Mouse (Mus musculus): ENCODE measurements around the gene Mfap5.
"Not testable (repeated sequence)": the region's sequence is repeated elsewhere in the genome, so short reads cannot be mapped to it uniquely, and the experiment has no call there.

The Mfap5 gene

GRCm38 (mm10) chr6:122512914-122513878 lies 7.6 kb downstream of the Mfap5 start:
- DNase-seq (ENCODE audit: low spot score in 2 of 2), result no peak

- no peak for DNase-seq (ENCODE audit: low spot score in 2 of 2)
These were observed 8.7 kb downstream of the Mfap5 start for GRCm38 (mm10) chr6:122514312-122514711.

DNA sequence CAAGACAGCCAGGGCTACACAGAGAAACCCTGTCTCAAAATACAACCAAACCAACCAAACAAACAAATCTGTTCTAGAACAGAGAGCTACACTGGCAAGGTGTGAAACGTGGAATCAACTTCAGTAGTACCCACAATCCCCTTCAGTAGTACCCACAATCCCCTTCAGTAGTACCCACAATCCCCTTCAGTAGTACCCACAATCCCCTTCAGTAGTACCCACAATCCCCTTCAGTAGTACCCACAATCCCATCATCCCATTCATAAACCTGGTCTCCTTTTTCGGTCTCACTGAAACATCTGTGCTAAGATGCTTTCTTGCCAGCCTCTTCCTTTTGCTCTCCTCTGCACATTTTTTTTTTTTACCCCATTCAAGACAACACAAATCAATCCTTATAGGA lies 10.1 kb downstream of the Mfap5 start:
- not testable (repeated sequence) for DNase-seq (ENCODE audit: low spot score in 2 of 2)

DNA sequence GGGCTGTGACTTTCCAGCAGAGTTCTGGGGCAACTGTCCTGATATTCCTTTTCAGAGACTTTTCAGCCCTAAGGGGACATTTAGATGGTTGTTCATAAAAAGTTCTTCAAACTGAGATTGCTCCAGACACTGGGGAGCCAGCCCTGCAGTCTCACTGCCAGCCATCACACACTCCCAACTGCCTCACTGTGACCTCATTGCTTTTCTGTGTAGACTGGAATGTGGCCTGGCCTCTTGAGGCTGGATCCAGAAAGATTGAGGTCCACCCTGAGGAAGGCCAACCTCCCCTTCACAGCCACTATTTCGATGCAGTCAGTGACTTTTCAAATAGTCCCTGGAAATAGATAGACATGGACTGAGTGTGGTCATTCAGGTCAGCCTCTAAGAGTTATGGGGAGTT lies 12.0 kb downstream of the Mfap5 start:
- no peak for DNase-seq (ENCODE audit: low spot score in 2 of 2)

- no peak for DNase-seq (ENCODE audit: low spot score in 2 of 2)
These were observed 13.7 kb downstream of the Mfap5 start for GRCm38 (mm10) chr6:122519384-122519783.

- no peak for DNase-seq (ENCODE audit: low spot score in 2 of 2)
These were observed 16.9 kb downstream of the Mfap5 start for GRCm38 (mm10) chr6:122522595-122522994.

DNA sequence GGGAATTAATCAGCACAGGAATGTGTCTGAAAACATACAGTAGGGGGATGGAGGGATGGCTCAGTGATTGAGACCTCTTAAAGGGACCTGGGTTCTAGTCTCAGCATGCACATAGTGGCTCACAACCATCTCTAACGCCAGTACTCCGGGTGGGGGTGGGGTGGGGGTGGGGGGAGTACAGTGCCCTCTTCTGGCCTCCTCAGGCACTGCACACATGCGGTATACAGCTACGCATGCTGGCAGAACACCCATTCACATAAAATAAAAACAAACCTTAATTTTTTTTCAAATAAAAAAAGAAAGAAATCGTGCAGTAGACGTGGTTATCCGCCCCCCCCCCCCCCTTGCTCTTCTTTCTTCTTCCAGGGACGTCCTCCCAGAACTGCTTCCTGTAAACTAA lies 17.6 kb downstream of the Mfap5 start:
- no peak for DNase-seq (ENCODE audit: low spot score in 2 of 2)

GRCm38 (mm10) chr6:122527596-122527995 lies 22.0 kb downstream of the Mfap5 start:
- peak; percentile 11 to 17 for DNase-seq (ENCODE audit: low spot score in 2 of 2)

DNA sequence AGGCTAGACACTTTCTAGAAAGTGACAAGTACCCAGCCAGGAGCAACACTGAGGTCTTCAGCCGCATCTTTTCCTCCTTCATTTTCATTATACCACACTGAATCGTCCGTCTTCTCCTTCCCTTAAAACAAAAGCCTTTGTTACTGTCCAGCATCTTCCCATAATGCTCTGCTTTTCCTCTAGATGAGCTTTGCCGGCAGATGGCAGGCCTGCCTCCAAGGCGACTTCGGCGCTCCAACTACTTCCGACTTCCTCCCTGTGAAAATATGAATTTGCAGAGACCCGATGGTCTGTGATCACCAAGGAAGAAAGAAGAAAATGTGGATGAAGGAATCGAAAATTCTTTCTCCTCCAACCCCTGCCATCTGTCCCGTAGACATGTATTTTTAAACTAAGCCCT lies 22.5 kb downstream of the Mfap5 start:
- DNase-seq (ENCODE audit: low spot score in 2 of 2), result no peak

DNA sequence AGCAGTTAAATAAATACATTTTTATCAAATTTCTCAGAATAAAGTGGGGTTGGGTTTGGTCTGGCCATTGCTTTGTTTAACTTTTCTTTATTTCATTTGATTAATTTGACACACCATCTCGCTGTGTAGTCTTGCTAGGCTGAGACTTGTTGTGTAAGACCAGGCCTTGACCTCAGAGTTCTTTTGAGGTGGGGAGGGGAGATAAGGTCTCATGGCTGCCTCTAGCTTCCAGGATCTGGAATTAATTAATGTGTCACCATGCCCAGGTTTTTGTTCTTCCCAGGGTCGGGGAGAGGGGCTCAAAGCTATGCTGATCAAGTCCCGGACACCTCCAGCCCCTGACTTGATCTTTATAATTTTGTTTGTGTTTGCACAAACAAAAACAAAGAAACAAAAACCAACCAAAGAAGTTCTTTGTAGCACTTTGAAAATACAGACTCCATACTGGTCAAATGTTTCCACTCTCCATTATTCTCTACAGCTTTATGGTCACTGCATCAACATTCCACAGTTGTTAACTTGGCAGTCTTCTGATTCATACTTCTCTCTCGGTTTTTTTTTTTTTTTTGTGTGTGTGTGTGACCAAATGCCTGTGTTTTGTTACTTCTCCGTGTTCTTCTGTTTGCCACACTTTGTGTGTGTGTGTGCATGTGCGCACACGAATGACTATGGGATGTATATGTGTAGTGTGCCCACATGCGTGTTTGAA lies 26.0 kb downstream of the Mfap5 start:
- DNase-seq (ENCODE audit: low spot score in 2 of 2), result no peak

GRCm38 (mm10) chr6:122532883-122533302 lies 27.2 kb downstream of the Mfap5 start:
- peak; percentile 42 to 54 for DNase-seq (ENCODE audit: low spot score in 2 of 2)

- DNase-seq (ENCODE audit: low spot score in 2 of 2), result no peak
These were observed 28.4 kb downstream of the Mfap5 start for GRCm38 (mm10) chr6:122534032-122534431.

DNA sequence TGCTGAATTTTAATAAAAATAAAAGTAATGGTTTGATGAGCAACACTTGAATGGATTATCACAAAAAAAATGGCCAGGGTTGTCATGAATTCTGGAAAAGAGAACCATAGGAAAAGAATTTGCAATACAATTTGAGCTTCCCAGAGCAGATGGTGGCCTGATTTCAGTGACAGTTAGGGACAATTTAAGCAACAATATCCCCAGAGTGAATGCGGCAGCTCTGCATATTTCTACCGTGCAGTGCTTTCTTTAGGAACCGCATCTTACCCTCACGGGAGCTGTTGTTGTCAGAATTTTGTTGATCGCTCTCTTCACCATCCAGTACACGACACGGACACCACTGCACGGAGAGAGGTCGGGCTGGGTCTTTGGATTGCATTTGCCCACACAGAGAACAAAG lies 33.9 kb downstream of the Mfap5 start:
- DNase-seq (ENCODE audit: low spot score in 2 of 2), result no peak

DNA sequence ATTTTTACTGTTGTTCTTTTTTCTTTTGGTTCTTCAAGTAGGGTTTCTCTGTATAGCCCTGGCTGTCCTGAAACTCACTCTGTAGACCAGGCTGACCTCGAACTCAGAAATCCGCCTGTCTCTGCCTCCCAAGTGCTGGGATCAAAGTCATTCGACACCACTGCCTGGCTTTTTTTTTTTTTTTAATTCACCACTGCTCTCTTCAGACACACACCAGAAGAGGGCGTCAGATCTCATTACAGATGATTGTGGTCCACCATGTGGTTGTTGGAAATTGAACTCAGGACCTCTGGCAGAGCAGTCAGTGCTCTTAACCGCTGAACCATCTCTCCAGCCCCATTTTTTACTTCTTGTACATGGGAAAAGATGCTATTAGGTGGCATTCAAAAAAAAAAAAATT lies 36.8 kb downstream of the Mfap5 start:
- DNase-seq (ENCODE audit: low spot score in 2 of 2), result not testable (repeated sequence)

GRCm38 (mm10) chr6:122543574-122543973 lies 37.9 kb downstream of the Mfap5 start:
- no peak for DNase-seq (ENCODE audit: low spot score in 2 of 2)

GRCm38 (mm10) chr6:122544672-122545071 lies 39.0 kb downstream of the Mfap5 start:
- DNase-seq (ENCODE audit: low spot score in 2 of 2), result no peak

GRCm38 (mm10) chr6:122545289-122545882 lies 39.7 kb downstream of the Mfap5 start:
- no peak for DNase-seq (ENCODE audit: low spot score in 2 of 2)

DNA sequence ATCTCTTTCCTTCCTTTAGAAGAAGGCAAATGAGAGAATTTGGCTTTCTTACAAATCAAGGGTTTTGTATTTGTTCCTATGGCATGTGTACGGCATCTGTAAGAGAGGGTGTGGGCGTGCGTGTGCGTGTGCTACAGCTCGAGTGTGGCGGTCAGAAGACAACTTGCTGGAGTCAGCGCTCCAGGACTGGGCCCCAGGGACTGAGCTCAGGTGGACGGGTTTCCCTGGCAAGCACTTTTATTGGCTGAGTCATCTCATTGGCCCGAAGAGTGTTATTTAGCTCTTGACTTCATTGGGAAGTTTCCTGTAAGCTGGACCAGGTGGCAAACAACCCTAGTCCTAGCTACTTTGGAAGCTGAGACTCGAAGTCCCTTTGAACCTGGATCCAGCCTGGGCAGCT lies 40.3 kb downstream of the Mfap5 start:
- DNase-seq (ENCODE audit: low spot score in 2 of 2), result no peak

GRCm38 (mm10) chr6:122553606-122554005 lies 48.0 kb downstream of the Mfap5 start, which contains the start of gene Aicda:
Gene Aicda, plus strand, starts transcription at chr6:122553801.
- DNase-seq (ENCODE audit: low spot score in 2 of 2), result no peak

- DNase-seq (ENCODE audit: low spot score in 2 of 2), result no peak
These were observed 48.5 kb downstream of the Mfap5 start for GRCm38 (mm10) chr6:122554102-122554501.

DNA sequence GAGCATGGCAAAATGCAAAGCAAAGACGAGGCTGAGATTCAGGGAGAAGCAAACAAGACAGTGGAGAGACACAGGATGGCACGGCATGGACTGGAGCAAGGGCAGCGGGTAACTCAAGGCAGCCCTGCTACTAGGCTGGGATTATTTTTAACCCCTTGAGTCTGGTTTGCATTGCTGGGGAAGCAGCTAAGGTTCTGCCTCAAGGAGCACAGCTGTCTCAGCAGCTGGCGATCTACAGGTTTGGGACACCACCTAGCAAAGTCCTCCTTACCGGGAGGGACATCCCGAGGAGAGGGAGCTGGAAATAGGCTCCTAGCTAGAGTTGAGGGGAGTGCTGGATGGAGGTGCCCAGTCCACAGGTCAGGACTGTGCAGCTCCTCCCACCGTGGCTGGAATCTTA lies 49.6 kb downstream of the Mfap5 start:
- DNase-seq (ENCODE audit: low spot score in 2 of 2), result no peak

DNA sequence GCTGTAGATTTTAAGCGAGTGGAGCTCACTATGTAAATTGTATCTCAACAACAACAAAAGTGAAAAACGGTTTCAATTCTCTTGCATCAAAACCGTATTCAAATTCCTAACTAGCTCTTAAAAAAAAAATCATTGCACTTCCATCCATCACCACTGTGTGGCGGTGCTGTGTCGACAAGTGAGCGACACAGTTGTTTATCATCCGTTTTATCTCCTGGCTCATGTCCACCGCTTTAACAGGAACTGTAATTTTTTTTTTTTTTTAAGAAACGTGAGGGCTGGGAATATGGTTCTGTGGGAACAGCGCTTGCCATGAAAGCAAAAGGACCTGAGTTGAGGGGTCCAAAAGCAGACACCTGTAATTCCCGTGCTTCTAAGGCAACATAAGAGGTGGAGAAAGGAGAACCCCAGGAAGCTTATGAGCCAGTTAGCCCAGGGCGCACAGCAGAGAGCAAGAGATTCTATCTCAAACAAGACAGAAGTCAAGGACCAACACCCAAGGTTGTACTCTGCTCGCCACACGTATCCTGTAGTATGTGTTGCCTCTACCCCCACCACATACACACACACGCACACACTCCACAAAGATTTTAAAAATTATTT lies 51.4 kb downstream of the Mfap5 start:
- DNase-seq (ENCODE audit: low spot score in 2 of 2), result peak; percentile 58 to 72
